Mouse (Mus musculus) liver, embryonic 11.5 days (tissue): ENCODE results near the gene Icam2. TPM values are rescaled to one million over a fixed set of nuclear protein-coding genes. Genes with fewer than 3 reads are reported as not detected.

Experiments used
- ATAC-seq: fragments of 200-750 bp; cut with Nextera tagmentation; replicated peaks from 2 replicates; pipeline ENCODE4 v1.8.0; 2017; ENCODE audit warnings: moderate number of reproducible peaks, mild to moderate bottlenecking, moderate TSS enrichment, moderate library complexity; ENCODE audit not compliant: low FRiP score
- DNase-seq: peaks from one replicate; pipeline ENCODE4 v3.0.0-alpha.2; 2017; ENCODE audit warnings: low spot score
- H3K27ac ChIP-seq: fragments of 300-500 bp; sonication (generic); 2 replicates; pipeline ENCODE4 v1.5.1; 2014; ENCODE audit warnings: mild to moderate bottlenecking, low read depth, low read length, control low read depth
- H3K27me3 ChIP-seq: fragments of 300-500 bp; sonication (generic); replicated peaks from 2 replicates; pipeline ENCODE4 v1.6.1; 2014; ENCODE audit warnings: low read length, mixed read lengths; ENCODE audit not compliant: control insufficient read depth, insufficient read depth
- H3K36me3 ChIP-seq: fragments of 300-500 bp; sonication (generic); 2 replicates; pipeline ENCODE4 v1.6.1; 2014; ENCODE audit warnings: mild to moderate bottlenecking, low read length, moderate library complexity, mixed read lengths; ENCODE audit not compliant: control insufficient read depth, insufficient read depth
- H3K4me1 ChIP-seq: fragments of 300-500 bp; sonication (generic); replicated peaks from 2 replicates; pipeline ENCODE4 v1.6.1; 2014; ENCODE audit warnings: low read length, mixed read lengths; ENCODE audit not compliant: control insufficient read depth, insufficient read depth
- H3K4me2 ChIP-seq: fragments of 300-500 bp; sonication (generic); 2 replicates; pipeline ENCODE4 v1.6.1; 2014; ENCODE audit warnings: mild to moderate bottlenecking, control low read depth, moderate library complexity
- H3K4me3 ChIP-seq: fragments of 300-500 bp; sonication (generic); 2 replicates; pipeline ENCODE4 v1.5.1; 2014; ENCODE audit warnings: low read depth, low read length, control low read depth
- H3K9ac ChIP-seq: fragments of 300-500 bp; sonication (generic); 2 replicates; pipeline ENCODE4 v1.6.1; 2014; ENCODE audit warnings: low read depth, low read length, control low read depth
- H3K9me3 ChIP-seq: fragments of 300-500 bp; sonication (generic); 2 replicates; pipeline ENCODE4 v1.6.1; 2016; ENCODE audit warnings: low read length, inconsistent platforms, mixed read lengths; ENCODE audit not compliant: control insufficient read depth
- WGBS: fragments of 180-500 bp; shearing (Covaris S2); extraction: QIAGEN DNeasy Blood & Tissue Kit; methylation state at CpG from one replicate; pipeline ENCODE4 v1.1.7; 2014; 5-methylcytosine and 5-hydroxymethylcytosine counted together
- polyA plus RNA-seq: library from polyadenylated mRNA; unstranded; fragments of >200 nt; fragmentation: Nextera tagmentation; extraction: Ambion mirVana; gene quantifications from 2 replicates; pipeline ENCODE4 v1.2.1, GENCODE M21; 2014

Gene Icam2
- polyA plus RNA-seq, 1 experiment from 2014 or later = 41.6 TPM

DNA sequence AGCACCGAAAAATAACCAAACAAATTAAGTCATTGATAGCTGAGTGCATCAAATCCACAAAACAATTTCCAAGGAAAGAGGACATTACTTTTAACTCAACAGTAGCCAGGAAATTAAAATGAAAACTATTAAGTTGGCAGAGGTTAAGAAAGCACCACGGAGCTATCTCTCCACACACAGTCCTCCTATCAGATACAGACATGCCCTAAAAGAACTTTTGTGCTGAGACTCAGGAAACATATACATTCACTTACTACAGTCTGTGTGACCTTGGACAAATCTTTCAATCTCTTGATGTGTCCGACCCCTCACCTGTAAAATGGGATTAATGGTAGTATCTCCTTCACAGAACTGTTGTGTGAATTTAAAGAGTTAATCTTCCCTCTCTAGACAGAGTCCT is 1.5 kb downstream of the Icam2 start:
- no peak overlapping the region for H3K27ac ChIP-seq
- DNase-seq (no peak), ATAC-seq (no peak)
- H3K9me3 ChIP-seq = no peaks in the 10 kb centered on the region
- WGBS = 69% methylated on average over 3 of the region's 3 CpGs
- H3K36me3 ChIP-seq = no peaks in the 10 kb centered on the region
- no peaks in the 10 kb centered on the region for H3K27me3 ChIP-seq
- H3K9ac ChIP-seq = no peak overlapping the region
- H3K4me3 ChIP-seq = no peak overlapping the region
- peak overlapping the region; percentile 55 for H3K4me2 ChIP-seq
- H3K4me1 ChIP-seq = peaks cover 46% of the 10 kb centered on the region

GRCm38 (mm10) chr11:106383051-106383790 is 4.7 kb downstream of the Icam2 start:
- H3K27ac ChIP-seq = peak overlapping the region; percentile 77
- no peak overlapping the region for H3K4me3 ChIP-seq
- DNase-seq (no peak), ATAC-seq (no peak)
- no peaks in the 10 kb centered on the region for H3K27me3 ChIP-seq
- peaks cover 44% of the 10 kb centered on the region for H3K4me1 ChIP-seq
- H3K9me3 ChIP-seq = no peaks in the 10 kb centered on the region
- WGBS = 43% methylated on average over 6 of the region's 6 CpGs
- H3K36me3 ChIP-seq = no peaks in the 10 kb centered on the region
- no peak overlapping the region for H3K9ac ChIP-seq
- H3K4me2 ChIP-seq = peak overlapping the region; percentile 8

- peak; percentile 70 for ATAC-seq
- H3K4me1 ChIP-seq = peaks cover 39% of the 10 kb centered on the region
Observed at GRCm38 (mm10) chr11:106382424-106382823, 5.5 kb downstream of the Icam2 start.

GRCm38 (mm10) chr11:106381883-106382282 is 6.0 kb downstream of the Icam2 start:
- Histone ChIP-seq H3K9ac (peak overlapping the region; percentile 17), H3K4me2 (peak overlapping the region; percentile 54), H3K4me1 (peaks cover 36% of the 10 kb centered on the region), H3K4me3 (peak overlapping the region; percentile 34), H3K27me3 (no peaks in the 10 kb centered on the region), H3K9me3 (no peaks in the 10 kb centered on the region), H3K36me3 (no peaks in the 10 kb centered on the region), H3K27ac (peak overlapping the region; percentile 77)
- ATAC-seq (no peak), DNase-seq (no peak)
- WGBS = 70% methylated on average over 7 of the region's 7 CpGs

More at GRCm38 (mm10) chr11:106382424-106382823, 5.5 kb downstream of the Icam2 start:
- peak overlapping the region; percentile 54 for H3K4me2 ChIP-seq
- no peak for DNase-seq
- H3K9ac ChIP-seq = peak overlapping the region; percentile 17; the same call in 1 of the 2 replicates
- no peaks in the 10 kb centered on the region for H3K9me3 ChIP-seq
- H3K27me3 ChIP-seq = no peaks in the 10 kb centered on the region
- H3K36me3 ChIP-seq = no peaks in the 10 kb centered on the region
- peak overlapping the region; percentile 34 for H3K4me3 ChIP-seq
- peak overlapping the region; percentile 77 for H3K27ac ChIP-seq
- WGBS = 35% methylated on average over 5 of the region's 5 CpGs

- DNase-seq (no peak), ATAC-seq (no peak)
- no peak overlapping the region for H3K27ac ChIP-seq
- peak overlapping the region; percentile 34 for H3K4me3 ChIP-seq
- 70% methylated on average over 11 of the region's 11 CpGs for WGBS
- H3K9ac ChIP-seq = peak overlapping the region; percentile 17; the same call in 1 of the 2 replicates
- H3K4me1 ChIP-seq = peaks cover 28% of the 10 kb centered on the region
- H3K27me3 ChIP-seq = no peaks in the 10 kb centered on the region
- peak overlapping the region; percentile 54 for H3K4me2 ChIP-seq
- H3K9me3 ChIP-seq = no peaks in the 10 kb centered on the region
- H3K36me3 ChIP-seq = no peaks in the 10 kb centered on the region
Observed at GRCm38 (mm10) chr11:106381011-106381410, 6.9 kb downstream of the Icam2 start.

DNA sequence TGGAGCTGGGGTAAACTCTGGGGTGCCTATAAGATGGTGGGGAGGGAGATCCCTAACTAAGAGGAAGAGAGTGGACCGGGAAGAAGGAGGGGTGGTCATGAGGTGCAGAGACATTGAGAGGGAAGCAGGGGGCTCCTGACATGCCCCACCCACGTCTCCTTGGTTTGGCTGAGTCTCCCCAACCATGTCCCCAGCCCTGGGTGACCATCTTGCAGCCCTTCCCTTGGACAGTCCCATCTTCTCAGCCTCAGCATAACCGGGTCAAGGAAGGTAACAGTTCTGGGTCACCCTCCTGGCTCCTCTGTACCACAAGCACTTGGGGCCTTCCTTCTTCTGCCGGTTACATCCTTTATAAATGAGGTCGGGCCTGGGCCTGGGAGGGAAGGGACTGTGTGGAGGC is 12.9 kb downstream of the Icam2 start:
- Histone ChIP-seq H3K9ac (no peak overlapping the region), H3K9me3 (no peaks in the 10 kb centered on the region), H3K36me3 (no peaks in the 10 kb centered on the region), H3K27ac (no peak overlapping the region), H3K27me3 (no peaks in the 10 kb centered on the region), H3K4me3 (no peak overlapping the region), H3K4me2 (no peak overlapping the region), H3K4me1 (0 out of 2 replicates have a peak, but pooled peaks cover 3% of the 10 kb centered on the region)
- DNase-seq (no peak), ATAC-seq (no peak)
- WGBS = 65% methylated on average over 5 of the region's 5 CpGs

DNA sequence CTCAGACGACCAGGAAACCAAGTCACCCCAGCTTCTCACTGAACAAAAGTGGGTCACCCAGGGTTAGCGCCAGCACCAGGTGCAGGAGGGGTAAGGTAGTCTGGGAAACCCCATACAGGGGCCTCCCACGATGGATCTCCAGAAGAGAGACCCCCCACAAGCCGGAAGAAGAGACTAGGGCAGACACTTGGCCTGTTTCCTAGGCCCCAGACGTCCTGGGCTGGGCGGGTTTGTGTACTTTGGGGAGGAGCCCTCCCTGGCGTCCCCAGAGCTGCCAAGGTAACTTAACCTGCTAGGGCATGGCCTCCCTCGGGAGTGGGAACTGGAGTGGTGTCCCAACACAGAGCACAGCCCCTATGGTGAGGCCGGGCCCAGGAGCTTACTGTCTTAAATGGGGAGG is 13.3 kb downstream of the Icam2 start:
- no peak overlapping the region for H3K4me3 ChIP-seq
- DNase-seq = no peak
- no peak overlapping the region for H3K4me2 ChIP-seq
- H3K27me3 ChIP-seq = no peaks in the 10 kb centered on the region
- no peak for ATAC-seq
- H3K36me3 ChIP-seq = no peaks in the 10 kb centered on the region
- 49% methylated on average over 9 of the region's 9 CpGs for WGBS
- 0 out of 2 replicates have a peak, but pooled peaks cover 3% of the 10 kb centered on the region for H3K4me1 ChIP-seq
- no peaks in the 10 kb centered on the region for H3K9me3 ChIP-seq
- no peak overlapping the region for H3K27ac ChIP-seq
- H3K9ac ChIP-seq = no peak overlapping the region

- Histone ChIP-seq H3K9ac (no peak overlapping the region), H3K27ac (no peak overlapping the region), H3K9me3 (no peaks in the 10 kb centered on the region), H3K4me3 (no peak overlapping the region), H3K36me3 (no peaks in the 10 kb centered on the region), H3K27me3 (no peaks in the 10 kb centered on the region), H3K4me1 (0 out of 2 replicates have a peak, but pooled peaks cover 3% of the 10 kb centered on the region), H3K4me2 (no peak overlapping the region)
- DNase-seq (no peak), ATAC-seq (no peak)
- 42% methylated on average over 11 of the region's 11 CpGs for WGBS
Observed at GRCm38 (mm10) chr11:106373998-106374397, 13.9 kb downstream of the Icam2 start.

DNA sequence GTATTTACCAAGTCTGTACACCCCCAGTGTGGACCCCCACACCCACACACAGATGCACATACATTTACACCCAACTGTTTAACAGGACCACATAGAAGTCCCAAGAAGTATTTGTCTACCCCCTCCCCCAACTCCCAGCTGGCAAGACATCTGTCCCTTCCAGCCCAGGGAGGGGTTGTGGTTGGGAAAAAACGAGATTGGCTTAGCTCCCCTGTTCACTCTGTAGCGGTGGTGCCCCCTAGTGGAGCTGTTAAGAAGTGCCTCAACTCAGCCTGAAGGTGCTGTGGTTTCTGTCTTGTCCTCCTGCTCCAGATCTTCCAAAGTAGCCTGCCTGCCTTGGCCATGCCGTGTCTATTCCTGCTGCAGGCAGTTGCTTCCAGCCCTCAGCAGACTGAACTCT is 21.6 kb downstream of the Icam2 start:
- ATAC-seq = peak; percentile 26; the same call in 1 of the 2 replicates
- no peak overlapping the region for H3K4me2 ChIP-seq
- H3K9me3 ChIP-seq = no peaks in the 10 kb centered on the region
- WGBS = 3% methylated on average over 3 of the region's 3 CpGs
- H3K27ac ChIP-seq = no peak overlapping the region
- peak; percentile 76 for DNase-seq
- no peaks in the 10 kb centered on the region for H3K27me3 ChIP-seq
- no peak overlapping the region for H3K9ac ChIP-seq
- H3K36me3 ChIP-seq = no peaks in the 10 kb centered on the region
- H3K4me3 ChIP-seq = no peak overlapping the region
- H3K4me1 ChIP-seq = 0 out of 2 replicates have a peak, but pooled peaks cover 8% of the 10 kb centered on the region
